Mouse (Mus musculus) MEL (cell line): ENCODE results near the gene Nelfe.

Experiments used
- CTCF ChIP-seq, 3 experiments: IDR thresholded peaks in 2 of 3; conservative IDR thresholded peaks in 1 of 3; 2 replicates each; pipeline ENCODE4 v1.5.1; 2011 to 2012; ENCODE audit warnings: low read length in 3 of 3, low read depth in 2 of 3, mild to moderate bottlenecking in 2 of 3, improper control_type of control experiment in 1 of 3, inconsistent platforms in 1 of 3, mixed read lengths in 1 of 3, moderate library complexity in 1 of 3; ENCODE audit not compliant: control insufficient read depth in 1 of 3, insufficient read depth in 1 of 3, poor library complexity in 1 of 3, severe bottlenecking in 1 of 3
- HCFC1 ChIP-seq: IDR thresholded peaks from 2 replicates; pipeline ENCODE4 v1.6.1; 2012; ENCODE audit warnings: low read depth, mild to moderate bottlenecking, inconsistent platforms, low read length, improper control_type of control experiment, moderate library complexity
- MYB ChIP-seq: IDR thresholded peaks from 2 replicates; pipeline ENCODE4 v1.6.1; 2011; ENCODE audit warnings: mild to moderate bottlenecking, low read depth, low read length, improper control_type of control experiment
- NELFE ChIP-seq: IDR thresholded peaks from 2 replicates; pipeline ENCODE4 v1.6.1; 2011; ENCODE audit warnings: low read depth, low read length, improper control_type of control experiment
- NRF1 ChIP-seq: IDR thresholded peaks from 2 replicates; pipeline ENCODE4 v1.6.1; 2014; ENCODE audit warnings: low read depth, mild to moderate bottlenecking, inconsistent platforms, low read length, improper control_type of control experiment, moderate library complexity; ENCODE audit not compliant: poor library complexity, insufficient read depth, severe bottlenecking
- POLR2A ChIP-seq, 2 experiments: IDR thresholded peaks; 2 replicates each; pipeline ENCODE4 v1.6.1; 2011 to 2012; ENCODE audit warnings: low read length in 2 of 2, mild to moderate bottlenecking in 2 of 2, control low read depth in 1 of 2, improper control_type of control experiment in 1 of 2, low read depth in 1 of 2, moderate library complexity in 1 of 2; ENCODE audit not compliant: control insufficient read depth in 1 of 2, insufficient read depth in 1 of 2, poor library complexity in 1 of 2
- POLR2AphosphoS2 ChIP-seq: IDR thresholded peaks from 2 replicates; pipeline ENCODE4 v1.6.1; 2011; ENCODE audit warnings: low read length, improper control_type of control experiment
- USF1 ChIP-seq: IDR thresholded peaks from 2 replicates; pipeline ENCODE4 v1.6.1; 2014; ENCODE audit warnings: low read depth, mild to moderate bottlenecking, inconsistent platforms, low read length, improper control_type of control experiment, moderate library complexity
- USF2 ChIP-seq, 2 experiments: IDR thresholded peaks; 2 replicates each; pipeline ENCODE4 v1.6.1; 2011 to 2012; ENCODE audit warnings: improper control_type of control experiment in 2 of 2, low read length in 2 of 2, borderline replicate concordance in 1 of 2, inconsistent platforms in 1 of 2, low read depth in 1 of 2, mild to moderate bottlenecking in 1 of 2; ENCODE audit not compliant: insufficient read depth in 1 of 2
- ZKSCAN1 ChIP-seq: IDR thresholded peaks from 2 replicates; pipeline ENCODE4 v1.6.1; 2012; ENCODE audit warnings: low read depth, mild to moderate bottlenecking, inconsistent platforms, low read length, improper control_type of control experiment, moderate library complexity

GRCm38 (mm10) chr17:34847192-34847591, 3.0 kb upstream of the Nelfe start:
- TF ChIP-seq POLR2AphosphoS2 = no peak
- TF ChIP-seq CTCF (IDR thresholded peaks at IDR 0.05 in 2 of 3, conservative IDR thresholded peaks at IDR 0.05 in 1 of 3; ENCODE audit: control insufficient read depth in 1 of 3, insufficient read depth in 1 of 3, low read depth in 2 of 3, low read length in 3 of 3, poor library complexity in 1 of 3, severe bottlenecking in 1 of 3) = no peak
- TF ChIP-seq POLR2A (IDR thresholded peaks at IDR 0.05; ENCODE audit: control insufficient read depth in 1 of 2, insufficient read depth in 1 of 2, low read depth in 1 of 2, low read length in 2 of 2, poor library complexity in 1 of 2) = no peak
- TF ChIP-seq HCFC1 = no peak
- TF ChIP-seq MYB = no peak
- TF ChIP-seq NRF1 = no peak
- no peak for TF ChIP-seq NELFE
- TF ChIP-seq USF1 = no peak
- TF ChIP-seq USF2 (IDR thresholded peaks at IDR 0.05; ENCODE audit: borderline replicate concordance in 1 of 2, insufficient read depth in 1 of 2, low read depth in 1 of 2, low read length in 2 of 2) = no peak
- TF ChIP-seq ZKSCAN1 = no peak
